Mouse (Mus musculus) E14TG2a.4 (cell line): ENCODE data around the gene Trdmt1.

Source experiments
- H3K27me3 ChIP-seq: 2 replicates; pipeline ENCODE4 v1.6.1; 2014; ENCODE audit warnings: low read length, control low read depth; ENCODE audit not compliant: insufficient read depth
- H3K36me3 ChIP-seq: 2 replicates; pipeline ENCODE4 v1.6.1; 2014; ENCODE audit warnings: low read length, control low read depth; ENCODE audit not compliant: insufficient read depth
- H3K4me1 ChIP-seq: replicated peaks from 2 replicates; pipeline ENCODE4 v1.6.1; 2014; ENCODE audit warnings: low read depth, low read length, control low read depth
- H3K4me3 ChIP-seq: replicated peaks from 2 replicates; pipeline ENCODE4 v1.5.1; 2014; ENCODE audit warnings: mild to moderate bottlenecking, low read length
- H3K9me3 ChIP-seq: 2 replicates; pipeline ENCODE4 v1.6.1; 2014; ENCODE audit warnings: low read length, control low read depth
- CTCF ChIP-seq: conservative IDR thresholded peaks from 2 replicates; pipeline ENCODE4 v1.5.1; 2014; ENCODE audit warnings: low read length
- NANOG ChIP-seq: IDR thresholded peaks from 2 replicates; pipeline ENCODE4 v1.6.1; 2014; ENCODE audit warnings: borderline replicate concordance, low read length, mixed read lengths
- POU5F1 ChIP-seq: IDR thresholded peaks from 2 replicates; pipeline ENCODE4 v1.6.1; 2014; ENCODE audit warnings: low read length, borderline replicate concordance

Gene Trdmt1

DNA sequence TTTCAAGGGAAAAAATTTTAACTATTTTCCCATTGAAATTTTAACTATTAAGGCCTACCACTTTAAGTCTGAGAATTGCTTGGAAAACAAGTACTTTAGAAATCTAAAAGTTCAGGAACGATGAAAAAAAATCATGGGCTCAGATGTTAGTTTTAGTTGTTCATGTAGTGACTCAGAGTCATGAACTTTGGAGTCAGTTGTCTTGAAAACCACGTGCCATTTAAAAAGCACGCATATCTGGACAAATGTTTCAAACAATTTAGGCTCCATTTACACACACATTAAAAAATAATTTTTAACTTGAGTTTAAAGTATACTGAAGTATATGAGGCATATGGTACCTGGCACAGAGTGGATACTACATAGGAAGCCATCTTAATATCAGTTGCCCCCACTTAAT lies 77.8 kb downstream of the Trdmt1 start:
- no peaks in the 10 kb centered on the region for H3K9me3 ChIP-seq
- no peak overlapping the region for H3K4me3 ChIP-seq
- peaks cover 6% of the 10 kb centered on the region for H3K4me1 ChIP-seq
- TF ChIP-seq CTCF (no peak), NANOG (no peak), POU5F1 (no peak)
- no peaks in the 10 kb centered on the region for H3K36me3 ChIP-seq
- H3K27me3 ChIP-seq, result no peaks in the 10 kb centered on the region
